Mouse (Mus musculus): ENCODE measurements around the gene Arl2bp.

The Arl2bp gene

DNA sequence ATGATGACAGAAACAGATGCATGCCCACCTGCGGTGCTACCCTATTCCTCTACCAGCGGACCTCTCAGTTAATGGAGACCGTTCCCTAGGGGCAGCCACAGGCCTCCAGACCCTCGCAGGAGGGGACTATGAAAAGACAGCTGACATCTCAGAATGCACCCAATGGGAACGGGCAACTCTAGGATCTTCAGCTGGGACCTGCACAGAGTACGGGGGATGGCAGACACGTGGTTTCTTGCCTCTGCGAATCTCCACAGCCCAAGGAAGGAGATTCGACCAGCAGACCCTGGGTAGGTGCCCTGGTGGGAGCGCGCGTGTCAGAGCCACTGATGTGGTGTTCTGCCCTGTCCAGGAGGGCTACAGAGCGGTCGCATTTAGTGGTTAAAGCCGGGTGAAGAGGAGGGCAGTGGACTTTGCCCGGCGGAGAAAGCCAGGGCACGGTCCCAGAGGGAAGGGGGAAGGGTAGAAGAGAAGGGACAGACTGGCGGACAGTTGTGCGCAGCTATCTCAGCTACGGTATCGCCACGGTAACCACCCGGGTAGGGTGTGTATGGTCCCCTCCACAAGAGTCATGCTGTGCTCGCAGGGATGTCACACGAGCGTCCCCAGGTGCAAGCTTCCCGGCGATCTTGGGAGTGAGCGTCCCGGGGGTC lies 29.1 kb downstream of the Arl2bp start:
- no peak for DNase-seq (ENCODE audit: low read depth, low spot score)

GRCm38 (mm10) chr8:94695994-94696384 lies 29.6 kb downstream of the Arl2bp start, which contains the start of gene Pllp:
Gene Pllp, minus strand, starts transcription at chr8:94696278.
- DNase-seq (ENCODE audit: low read depth, low spot score) = peak; percentile 23

DNA sequence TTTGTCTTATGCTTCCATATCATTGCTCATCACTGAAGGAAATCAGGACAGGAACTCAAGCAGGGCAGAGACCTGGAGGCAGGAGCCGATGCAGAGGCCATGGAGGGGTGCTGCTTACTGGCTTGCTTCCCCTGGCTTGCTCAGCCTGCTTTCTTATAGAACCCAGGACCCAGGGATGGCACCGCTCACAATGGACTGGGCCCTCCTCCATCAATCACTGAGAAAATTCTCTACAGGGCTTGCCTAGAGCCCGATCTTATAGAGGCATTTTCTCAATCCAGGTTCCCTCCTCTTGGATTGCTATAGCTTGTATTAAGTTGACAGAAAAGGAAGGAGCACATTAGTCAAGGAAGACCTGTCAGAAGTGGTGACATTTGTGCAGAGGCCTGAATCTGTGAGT lies 30.2 kb downstream of the Arl2bp start:
- no peak for DNase-seq (ENCODE audit: low read depth, low spot score)

DNA sequence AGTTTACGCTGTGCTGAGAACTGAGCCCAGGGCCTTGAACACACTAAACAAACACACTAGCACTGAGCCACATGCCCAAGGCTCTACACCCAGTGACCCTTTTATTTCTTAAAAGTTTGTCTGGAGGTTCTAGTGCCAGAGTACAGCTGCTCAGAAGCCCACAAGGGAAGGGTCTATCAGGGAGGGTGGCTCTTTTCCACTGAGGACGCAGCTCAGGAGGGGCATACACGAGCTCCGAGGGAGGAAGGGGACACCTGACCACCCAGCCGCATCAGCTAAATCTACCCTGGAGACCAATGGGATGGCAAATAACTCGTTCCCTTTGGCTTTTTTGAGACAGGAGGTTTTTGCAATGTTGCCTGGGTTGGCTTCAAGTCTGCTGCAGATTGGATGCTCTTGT lies 31.6 kb downstream of the Arl2bp start:
- DNase-seq (ENCODE audit: low read depth, low spot score) = no peak

- DNase-seq (ENCODE audit: low read depth, low spot score) = no peak
These were observed 33.0 kb downstream of the Arl2bp start for GRCm38 (mm10) chr8:94699366-94699765.

GRCm38 (mm10) chr8:94700421-94700935 lies 34.1 kb downstream of the Arl2bp start:
- DNase-seq (ENCODE audit: low read depth, low spot score) = no peak

GRCm38 (mm10) chr8:94702156-94702555 lies 35.8 kb downstream of the Arl2bp start:
- no peak for DNase-seq (ENCODE audit: low read depth, low spot score)

- DNase-seq (ENCODE audit: low read depth, low spot score) = peak; percentile 77
These were observed 36.7 kb downstream of the Arl2bp start for GRCm38 (mm10) chr8:94702844-94703813.

DNA sequence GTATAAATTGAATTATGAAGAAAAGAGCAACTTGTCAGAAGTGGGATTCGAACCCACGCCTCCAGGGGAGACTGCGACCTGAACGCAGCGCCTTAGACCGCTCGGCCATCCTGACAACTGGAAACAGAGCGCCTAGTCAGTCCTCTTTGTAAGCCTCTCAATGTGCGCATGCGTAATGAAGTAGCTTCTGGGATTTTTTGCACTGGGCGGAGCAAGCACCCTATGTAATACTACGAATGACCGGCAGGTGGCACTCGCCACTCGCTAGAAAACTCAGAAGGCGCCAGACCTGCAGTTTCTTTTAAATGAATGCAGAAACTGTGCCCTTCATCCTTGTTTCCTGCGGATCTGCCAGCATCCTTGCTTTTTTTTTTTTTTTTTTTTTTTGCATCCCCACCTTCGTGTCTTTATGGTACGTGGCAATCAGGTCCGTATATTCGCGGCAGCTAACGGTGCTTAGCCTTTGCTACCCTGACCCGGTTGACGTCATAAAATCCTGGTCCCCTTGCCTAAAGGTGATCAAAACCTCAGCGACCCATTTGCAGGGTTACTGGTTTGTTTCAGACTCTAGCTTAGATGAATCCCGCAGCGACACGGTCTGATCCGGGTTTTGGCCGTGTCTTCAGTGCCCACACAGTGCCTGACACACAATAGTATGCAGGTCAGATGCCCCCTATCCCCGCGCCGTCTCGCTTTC lies 37.7 kb downstream of the Arl2bp start:
- peak; percentile 95 for DNase-seq (ENCODE audit: low read depth, low spot score)

DNA sequence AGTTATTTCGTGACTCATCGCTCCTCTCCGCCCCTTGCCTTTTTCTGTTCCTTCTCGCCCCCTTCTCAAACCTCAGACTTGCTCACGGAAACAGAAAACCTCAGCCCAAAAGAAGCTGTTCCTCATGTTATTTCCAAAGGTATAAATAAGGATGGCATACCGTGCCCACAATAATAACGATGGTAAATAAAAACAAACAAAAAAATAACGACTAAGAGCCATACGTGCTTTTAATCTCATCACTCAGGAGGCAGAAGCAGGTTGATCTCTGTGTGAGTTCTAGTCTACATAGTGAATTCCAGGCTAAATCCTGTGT lies 38.2 kb downstream of the Arl2bp start:
- no peak for DNase-seq (ENCODE audit: low read depth, low spot score)

DNA sequence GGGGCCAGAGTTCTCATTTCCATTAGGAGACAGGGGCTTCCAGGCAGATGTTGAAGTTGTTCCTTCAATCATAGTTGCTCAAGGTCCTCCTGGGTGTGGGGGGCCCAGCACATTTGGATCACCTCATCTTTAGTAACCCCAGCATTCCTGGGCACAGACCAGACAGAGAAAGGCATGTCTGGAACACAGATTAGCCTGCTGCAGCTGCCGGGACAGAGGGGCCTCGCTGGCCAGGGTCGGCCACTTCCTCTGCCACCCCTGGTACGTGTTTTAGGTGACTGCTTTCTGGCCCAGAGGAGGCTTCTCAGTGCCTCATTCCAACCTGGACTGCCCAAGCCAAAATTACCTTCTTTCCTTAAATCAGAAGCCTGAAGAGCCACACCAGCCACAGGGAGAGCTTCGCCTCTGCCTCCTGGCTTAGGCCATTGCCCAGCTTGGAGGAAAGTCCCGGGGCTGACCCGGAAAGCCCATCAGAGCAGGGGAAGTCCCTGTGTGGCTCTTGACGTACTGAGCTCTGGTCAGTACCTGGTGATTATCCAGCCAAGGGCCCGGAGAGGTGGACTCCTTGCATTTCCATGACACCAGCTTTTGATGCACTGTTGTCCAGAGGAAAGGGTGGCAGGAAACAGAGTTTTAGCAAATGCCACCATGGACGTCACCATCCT lies 39.3 kb downstream of the Arl2bp start:
- no peak for DNase-seq (ENCODE audit: low read depth, low spot score)

DNA sequence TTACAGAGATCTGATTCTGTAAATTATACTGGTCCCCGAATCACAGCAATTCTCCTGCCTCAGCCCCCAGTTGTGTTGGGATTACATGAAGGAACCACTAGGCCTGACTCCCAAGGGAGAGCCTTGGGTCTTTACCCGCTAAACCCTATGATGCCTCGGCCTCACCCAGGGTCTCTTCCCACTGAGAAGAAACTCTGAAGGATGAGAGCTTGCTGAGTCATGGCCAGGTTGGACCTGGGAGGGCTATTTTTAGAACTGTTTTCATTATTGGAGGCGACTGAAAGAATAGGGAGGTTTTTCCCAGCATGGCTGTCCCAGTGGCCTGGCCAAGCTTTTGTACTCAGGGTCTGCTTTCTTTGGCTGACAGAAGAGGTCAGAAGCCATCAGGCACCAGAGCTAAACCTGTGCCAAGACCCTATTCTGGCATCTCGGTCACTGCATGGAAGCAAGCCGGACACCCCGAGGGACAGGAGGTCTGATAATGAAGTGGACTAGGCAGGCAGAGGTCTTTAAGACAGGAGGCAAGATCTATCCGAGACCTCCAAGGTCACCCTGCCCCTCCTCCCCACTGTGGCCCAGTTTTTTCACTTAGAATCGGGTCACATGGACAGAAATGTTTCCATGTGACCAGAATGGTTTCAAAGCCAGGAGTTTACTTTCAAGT lies 40.5 kb downstream of the Arl2bp start:
- DNase-seq (ENCODE audit: low read depth, low spot score) = no peak

- DNase-seq (ENCODE audit: low read depth, low spot score) = no peak
These were observed 43.9 kb downstream of the Arl2bp start for GRCm38 (mm10) chr8:94710336-94710735.

GRCm38 (mm10) chr8:94711160-94711718 lies 44.8 kb downstream of the Arl2bp start:
- no peak for DNase-seq (ENCODE audit: low read depth, low spot score)

GRCm38 (mm10) chr8:94714556-94714955 lies 48.2 kb downstream of the Arl2bp start:
- no peak for DNase-seq (ENCODE audit: low read depth, low spot score)

DNA sequence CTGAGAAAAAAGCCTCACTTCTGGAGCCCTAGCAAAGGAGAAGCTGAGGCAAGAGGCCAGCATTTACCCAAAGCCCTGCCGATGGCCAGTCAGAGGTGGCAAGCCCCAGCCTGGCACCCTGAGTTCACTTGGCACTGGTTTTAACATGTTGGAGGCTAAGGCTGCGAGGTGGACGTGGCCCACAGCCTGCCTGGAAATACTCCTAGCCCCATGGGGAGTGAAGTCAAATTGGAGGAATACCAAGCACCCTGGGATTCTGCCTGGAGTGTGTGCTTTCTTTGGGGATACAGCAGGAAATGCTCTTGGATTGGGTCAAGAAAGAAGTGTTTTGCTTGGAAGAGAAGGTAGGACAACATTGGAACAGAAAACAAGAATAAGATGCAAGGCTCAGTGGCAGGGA lies 49.5 kb downstream of the Arl2bp start:
- DNase-seq (ENCODE audit: low read depth, low spot score) = no peak

DNA sequence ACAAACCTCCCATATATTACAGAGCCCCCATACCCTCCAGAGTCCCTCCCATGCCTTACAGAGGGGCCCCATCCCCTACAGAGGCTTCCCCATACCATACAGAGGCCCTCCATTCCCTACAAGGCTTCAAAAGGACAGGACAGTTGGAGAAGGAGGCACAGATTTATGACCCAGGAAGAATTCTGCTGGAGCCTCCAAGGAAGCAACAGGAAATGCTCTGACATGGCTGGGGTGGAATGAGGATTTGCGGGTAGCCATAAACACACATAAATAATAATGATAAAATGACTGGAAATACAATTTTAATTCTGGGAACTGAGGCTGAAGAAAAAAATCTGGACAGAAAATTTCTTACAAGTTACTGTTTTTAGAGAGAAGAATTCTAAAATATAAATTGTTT lies 50.4 kb downstream of the Arl2bp start:
- no peak for DNase-seq (ENCODE audit: low read depth, low spot score)
